Mouse (Mus musculus) brain, adult 2 months (tissue): Measurements from ENCODE around the gene B3gnt6.

Experiments used
- DNase-seq: peaks from one replicate; pipeline ENCODE4 v3.0.0; 2011; ENCODE audit warnings: low read depth, low spot score

Gene B3gnt6

GRCm38 (mm10) chr7:98177566-98177928 is 21.7 kb downstream of the B3gnt6 start:
- DNase-seq = no peak

- no peak for DNase-seq
Observed at GRCm38 (mm10) chr7:98177071-98177485, 22.2 kb downstream of the B3gnt6 start.

GRCm38 (mm10) chr7:98176322-98177070 is 22.8 kb downstream of the B3gnt6 start:
- no peak for DNase-seq

GRCm38 (mm10) chr7:98174883-98175755 is 24.2 kb downstream of the B3gnt6 start:
- DNase-seq = no peak

GRCm38 (mm10) chr7:98173408-98173807 is 25.9 kb downstream of the B3gnt6 start:
- DNase-seq = no peak

GRCm38 (mm10) chr7:98172661-98173060 is 26.6 kb downstream of the B3gnt6 start:
- no peak for DNase-seq

- DNase-seq = peak; percentile 68
Observed at GRCm38 (mm10) chr7:98171141-98172073, 27.9 kb downstream of the B3gnt6 start.

GRCm38 (mm10) chr7:98164999-98165528 is 34.2 kb downstream of the B3gnt6 start:
- DNase-seq = no peak

- no peak for DNase-seq
Observed at GRCm38 (mm10) chr7:98164382-98164998, 34.8 kb downstream of the B3gnt6 start.

GRCm38 (mm10) chr7:98163700-98164099 is 35.6 kb downstream of the B3gnt6 start:
- no peak for DNase-seq

GRCm38 (mm10) chr7:98162239-98162638 is 37.0 kb downstream of the B3gnt6 start:
- DNase-seq = no peak

GRCm38 (mm10) chr7:98160041-98160740 is 39.1 kb downstream of the B3gnt6 start:
- no peak for DNase-seq

GRCm38 (mm10) chr7:98158481-98158880 is 40.8 kb downstream of the B3gnt6 start:
- DNase-seq = no peak

- peak; percentile 56 for DNase-seq
Observed at GRCm38 (mm10) chr7:98157636-98158332, 41.5 kb downstream of the B3gnt6 start.

GRCm38 (mm10) chr7:98156280-98156665 is 43.0 kb downstream of the B3gnt6 start:
- no peak for DNase-seq

- DNase-seq = peak; percentile 89
Observed at GRCm38 (mm10) chr7:98155546-98156279, 43.6 kb downstream of the B3gnt6 start.

GRCm38 (mm10) chr7:98153892-98154291 is 45.4 kb downstream of the B3gnt6 start:
- no peak for DNase-seq

- no peak for DNase-seq
Observed at GRCm38 (mm10) chr7:98153345-98153744, 45.9 kb downstream of the B3gnt6 start.

GRCm38 (mm10) chr7:98152400-98152799 is 46.9 kb downstream of the B3gnt6 start:
- DNase-seq = no peak
